Mouse (Mus musculus) CD4-positive, CD25-positive, alpha-beta regulatory T cell, adult 2 months (primary cell): ENCODE results near the gene Dnlz.

Source experiments
- DNase-seq: peaks from one replicate; pipeline ENCODE4 v3.0.0-alpha.2; 2012; ENCODE audit warnings: low read depth, low spot score

Dnlz gene

GRCm38 (mm10) chr2:26299336-26299735, 52.6 kb downstream of the Dnlz start:
- no peak for DNase-seq

- no peak for DNase-seq
Measured at GRCm38 (mm10) chr2:26298856-26299230, 53.1 kb downstream of the Dnlz start.

- DNase-seq: no peak
Measured at GRCm38 (mm10) chr2:26298208-26298855, 53.6 kb downstream of the Dnlz start.
